Mouse (Mus musculus): ENCODE measurements around the gene Ebf1.

DNA sequence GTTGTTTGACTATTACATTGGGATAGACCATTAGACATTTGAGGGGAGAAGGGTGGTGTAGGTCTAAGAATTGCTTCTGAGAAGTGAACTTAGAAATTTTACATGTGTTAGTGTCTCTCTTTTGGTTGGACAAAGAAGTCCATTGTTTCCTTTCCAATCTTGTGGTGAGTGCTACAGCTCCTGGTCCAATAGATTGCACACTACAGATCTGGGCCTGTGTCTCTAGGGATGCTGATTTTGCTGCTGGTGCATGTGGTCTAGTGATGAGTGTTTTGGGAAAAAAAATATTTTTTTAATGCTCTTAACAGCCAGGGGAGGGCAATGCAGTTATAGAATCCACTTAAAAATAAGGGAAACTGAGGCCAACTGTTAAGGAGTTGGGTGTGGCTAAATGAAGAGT, 276.9 kb downstream of the Ebf1 start:
- TF ChIP-seq POLR2A (IDR thresholded peaks at IDR 0.05; ENCODE audit: control insufficient read depth, low read depth, low read length) (no peak), CTCF (IDR thresholded peaks at IDR 0.05; ENCODE audit: control insufficient read depth, insufficient read depth, insufficient replicate concordance, low read depth, low read length) (no peak)
